Mouse (Mus musculus): ENCODE results near the gene Rph3a. TPM values are rescaled to one million over a fixed set of nuclear protein-coding genes. Genes with fewer than 3 reads are reported as not detected.
"Not testable (repeated sequence)": the region's sequence is repeated elsewhere in the genome, so short reads cannot be mapped to it uniquely, and the experiment has no call there.

The Rph3a gene
- polyA plus RNA-seq, 1 experiment from 2014 or later: 15.8 TPM

DNA sequence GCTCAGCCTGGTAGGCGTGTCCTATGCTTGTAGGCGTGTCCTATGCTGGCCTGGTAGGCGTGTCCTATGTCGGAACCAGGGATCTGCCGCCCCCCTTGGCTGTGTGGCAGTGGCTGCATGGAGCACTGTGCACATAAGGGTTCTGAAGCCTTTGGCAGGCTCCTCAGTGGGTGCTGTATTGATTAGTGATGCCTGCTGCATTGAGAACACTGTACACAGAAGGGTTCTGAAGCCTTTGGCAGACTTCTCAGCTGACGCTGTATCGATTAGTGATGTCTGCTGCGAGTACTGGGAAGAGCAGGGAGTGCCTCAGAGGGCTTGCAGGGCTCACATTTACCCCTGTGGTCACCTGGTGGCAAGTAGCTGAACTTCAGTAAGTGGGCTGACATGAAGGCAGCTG is 71.3 kb downstream of the Rph3a start:
- Histone ChIP-seq H3K9me3 (ENCODE audit: control insufficient read depth, low read length) (no peaks in the 10 kb centered on the region), H3K9ac (replicated peaks; ENCODE audit: low read length) (no peak overlapping the region), H3K27me3 (ENCODE audit: control insufficient read depth, insufficient read depth, low read length) (no peaks in the 10 kb centered on the region), H3K27ac (replicated peaks; ENCODE audit: low read depth, low read length) (no peak overlapping the region), H3K4me1 (ENCODE audit: control insufficient read depth, insufficient read depth, low read length) (no peaks in the 10 kb centered on the region), H3K36me3 (ENCODE audit: control insufficient read depth, insufficient read depth, low read length) (no peaks in the 10 kb centered on the region), H3K4me2 (ENCODE audit: low read length) (no peak overlapping the region), H3K4me3 (replicated peaks; ENCODE audit: low read depth, low read length) (no peak overlapping the region)
- ATAC-seq (ENCODE audit: low FRiP score, low TSS enrichment): no peak
- no peak for DNase-seq
- 55% methylated on average over 8 of the region's 8 CpGs for WGBS

GRCm38 (mm10) chr5:120937841-120938240 is 72.1 kb downstream of the Rph3a start:
- Histone ChIP-seq H3K4me3 (replicated peaks; ENCODE audit: low read depth, low read length) (no peak overlapping the region), H3K9ac (replicated peaks; ENCODE audit: low read length) (no peak overlapping the region), H3K27me3 (ENCODE audit: control insufficient read depth, insufficient read depth, low read length) (no peaks in the 10 kb centered on the region), H3K27ac (replicated peaks; ENCODE audit: low read depth, low read length) (no peak overlapping the region), H3K9me3 (ENCODE audit: control insufficient read depth, low read length) (no peaks in the 10 kb centered on the region), H3K4me2 (ENCODE audit: low read length) (no peak overlapping the region), H3K4me1 (ENCODE audit: control insufficient read depth, insufficient read depth, low read length) (no peaks in the 10 kb centered on the region), H3K36me3 (ENCODE audit: control insufficient read depth, insufficient read depth, low read length) (no peaks in the 10 kb centered on the region)
- DNase-seq: no peak
- WGBS: 78% methylated on average over 4 of the region's 4 CpGs
- ATAC-seq (ENCODE audit: low FRiP score, low TSS enrichment): no peak

DNA sequence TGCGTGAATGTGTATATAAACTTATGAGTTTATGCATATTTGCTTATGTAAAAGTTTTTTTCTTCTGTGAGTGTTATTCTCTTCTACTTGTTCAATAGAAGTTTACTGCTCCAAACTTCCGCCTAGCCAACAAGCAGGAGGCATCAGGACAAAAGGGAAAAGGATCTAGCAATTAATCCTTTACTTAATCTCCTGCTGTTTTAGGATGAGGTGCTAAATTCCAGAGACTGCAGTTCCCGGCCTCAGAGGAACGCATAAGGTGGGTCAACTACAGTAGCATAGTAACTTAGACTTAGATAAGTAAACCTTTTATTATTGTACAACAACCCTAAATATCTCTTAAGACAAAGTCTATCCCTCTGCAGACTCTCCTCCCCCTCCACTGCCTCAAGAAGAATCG is 75.9 kb downstream of the Rph3a start:
- DNase-seq (no peak), ATAC-seq (ENCODE audit: low FRiP score, low TSS enrichment) (no peak)
- no peak overlapping the region for H3K9ac ChIP-seq (replicated peaks; ENCODE audit: low read length)
- WGBS: 19% methylated on average over 5 of the region's 5 CpGs
- H3K4me1 ChIP-seq (ENCODE audit: control insufficient read depth, insufficient read depth, low read length): no peaks in the 10 kb centered on the region
- no peak overlapping the region for H3K4me2 ChIP-seq (ENCODE audit: low read length)
- H3K36me3 ChIP-seq (ENCODE audit: control insufficient read depth, insufficient read depth, low read length): no peaks in the 10 kb centered on the region
- no peaks in the 10 kb centered on the region for H3K9me3 ChIP-seq (ENCODE audit: control insufficient read depth, low read length)
- no peaks in the 10 kb centered on the region for H3K27me3 ChIP-seq (ENCODE audit: control insufficient read depth, insufficient read depth, low read length)
- H3K27ac ChIP-seq (replicated peaks; ENCODE audit: low read depth, low read length): no peak overlapping the region
- H3K4me3 ChIP-seq (replicated peaks; ENCODE audit: low read depth, low read length): no peak overlapping the region

DNA sequence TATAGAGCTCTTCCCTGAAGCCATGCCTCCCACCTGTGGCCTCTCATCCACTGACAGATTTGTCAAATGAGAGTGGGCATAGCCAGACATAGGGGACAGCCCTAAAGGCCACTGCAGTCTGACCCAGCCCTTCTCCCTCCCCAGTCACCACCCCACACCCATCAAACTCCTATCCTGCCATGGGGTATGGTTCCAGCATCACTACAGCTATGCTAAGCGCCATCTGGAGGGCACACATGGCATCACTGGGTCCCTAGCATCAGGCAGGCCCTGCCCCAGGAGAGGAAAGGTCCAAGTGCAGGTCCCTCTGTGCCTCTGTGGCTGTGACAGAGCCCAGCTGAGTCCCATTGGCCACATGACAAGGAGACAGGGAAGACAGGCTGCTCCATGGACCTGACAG is 82.9 kb downstream of the Rph3a start:
- Histone ChIP-seq H3K36me3 (ENCODE audit: control insufficient read depth, insufficient read depth, low read length) (no peaks in the 10 kb centered on the region), H3K4me2 (ENCODE audit: low read length) (no peak overlapping the region), H3K9me3 (ENCODE audit: control insufficient read depth, low read length) (no peaks in the 10 kb centered on the region), H3K9ac (replicated peaks; ENCODE audit: low read length) (no peak overlapping the region), H3K27me3 (ENCODE audit: control insufficient read depth, insufficient read depth, low read length) (no peaks in the 10 kb centered on the region), H3K27ac (replicated peaks; ENCODE audit: low read depth, low read length) (no peak overlapping the region), H3K4me3 (replicated peaks; ENCODE audit: low read depth, low read length) (no peak overlapping the region), H3K4me1 (ENCODE audit: control insufficient read depth, insufficient read depth, low read length) (no peaks in the 10 kb centered on the region)
- WGBS: 4% methylated on average over 1 of the region's 1 CpGs
- DNase-seq (peak; percentile 9), ATAC-seq (ENCODE audit: low FRiP score, low TSS enrichment) (no peak)

GRCm38 (mm10) chr5:120926311-120926710 is 83.6 kb downstream of the Rph3a start:
- DNase-seq; H3K36me3 ChIP-seq (ENCODE audit: control insufficient read depth, insufficient read depth, low read length); ATAC-seq (ENCODE audit: low FRiP score, low TSS enrichment); H3K9ac ChIP-seq (replicated peaks; ENCODE audit: low read length); H3K4me3 ChIP-seq (replicated peaks; ENCODE audit: low read depth, low read length); H3K27me3 ChIP-seq (ENCODE audit: control insufficient read depth, insufficient read depth, low read length); H3K4me2 ChIP-seq (ENCODE audit: low read length); H3K27ac ChIP-seq (replicated peaks; ENCODE audit: low read depth, low read length); H3K9me3 ChIP-seq (ENCODE audit: control insufficient read depth, low read length); H3K4me1 ChIP-seq (ENCODE audit: control insufficient read depth, insufficient read depth, low read length): not testable (repeated sequence)
- 84% methylated on average over 2 of the region's 2 CpGs for WGBS

DNA sequence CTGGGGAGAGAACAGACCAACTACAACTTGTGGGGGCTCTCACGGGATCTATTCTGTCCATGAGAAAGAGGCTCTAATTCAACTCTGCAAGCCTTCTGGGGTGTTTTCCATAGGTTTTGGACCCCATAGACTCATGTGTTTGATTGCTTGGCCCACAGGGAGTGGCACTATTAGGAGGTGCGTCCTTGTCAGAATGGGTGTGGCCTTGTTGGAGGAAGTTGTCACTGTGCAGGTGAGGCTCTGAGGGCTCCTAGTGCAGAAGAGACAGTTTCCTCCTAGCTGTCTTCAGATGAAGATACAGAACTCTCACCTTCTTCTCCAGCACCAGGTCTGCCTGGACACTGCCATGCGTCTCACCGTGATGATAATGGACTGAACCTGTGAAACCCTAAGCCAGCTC is 85.4 kb downstream of the Rph3a start:
- 92% methylated on average over 4 of the region's 4 CpGs for WGBS
- H3K9ac ChIP-seq (replicated peaks; ENCODE audit: low read length); H3K4me2 ChIP-seq (ENCODE audit: low read length); H3K27me3 ChIP-seq (ENCODE audit: control insufficient read depth, insufficient read depth, low read length); H3K4me1 ChIP-seq (ENCODE audit: control insufficient read depth, insufficient read depth, low read length); DNase-seq; H3K27ac ChIP-seq (replicated peaks; ENCODE audit: low read depth, low read length); ATAC-seq (ENCODE audit: low FRiP score, low TSS enrichment); H3K36me3 ChIP-seq (ENCODE audit: control insufficient read depth, insufficient read depth, low read length); H3K9me3 ChIP-seq (ENCODE audit: control insufficient read depth, low read length); H3K4me3 ChIP-seq (replicated peaks; ENCODE audit: low read depth, low read length): not testable (repeated sequence)

- no peak for DNase-seq
- Histone ChIP-seq H3K4me2 (ENCODE audit: low read length) (no peak overlapping the region), H3K4me3 (replicated peaks; ENCODE audit: low read depth, low read length) (no peak overlapping the region), H3K36me3 (ENCODE audit: control insufficient read depth, insufficient read depth, low read length) (no peaks in the 10 kb centered on the region), H3K4me1 (ENCODE audit: control insufficient read depth, insufficient read depth, low read length) (no peaks in the 10 kb centered on the region), H3K9ac (replicated peaks; ENCODE audit: low read length) (no peak overlapping the region), H3K27ac (replicated peaks; ENCODE audit: low read depth, low read length) (no peak overlapping the region), H3K27me3 (ENCODE audit: control insufficient read depth, insufficient read depth, low read length) (no peaks in the 10 kb centered on the region), H3K9me3 (ENCODE audit: control insufficient read depth, low read length) (no peaks in the 10 kb centered on the region)
- no peak for ATAC-seq (ENCODE audit: low FRiP score, low TSS enrichment)
- 84% methylated on average over 4 of the region's 4 CpGs for WGBS
Observed at GRCm38 (mm10) chr5:120923969-120924368, 85.9 kb downstream of the Rph3a start.

DNA sequence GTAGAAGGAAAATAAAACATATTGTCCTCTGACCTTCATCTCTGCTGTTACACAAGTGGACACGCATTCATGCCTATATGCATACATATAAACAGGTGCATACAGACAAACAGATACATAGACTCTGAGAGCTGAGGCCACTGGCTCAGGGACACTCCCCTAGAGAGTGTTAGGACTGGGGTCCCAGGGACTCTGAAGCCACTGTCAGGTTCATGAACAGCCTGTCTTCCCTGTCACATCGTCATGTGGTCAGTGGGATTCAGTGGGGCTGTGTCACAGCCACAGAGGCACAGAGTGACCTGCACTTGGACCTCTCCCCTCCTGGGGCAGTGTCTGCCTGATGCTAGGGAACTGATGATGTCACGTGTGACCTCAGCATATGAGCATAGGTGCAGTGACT is 89.6 kb downstream of the Rph3a start:
- Histone ChIP-seq H3K9me3 (ENCODE audit: control insufficient read depth, low read length) (no peaks in the 10 kb centered on the region), H3K4me3 (replicated peaks; ENCODE audit: low read depth, low read length) (no peak overlapping the region), H3K9ac (replicated peaks; ENCODE audit: low read length) (no peak overlapping the region), H3K4me1 (ENCODE audit: control insufficient read depth, insufficient read depth, low read length) (no peaks in the 10 kb centered on the region), H3K27ac (replicated peaks; ENCODE audit: low read depth, low read length) (no peak overlapping the region), H3K36me3 (ENCODE audit: control insufficient read depth, insufficient read depth, low read length) (no peaks in the 10 kb centered on the region), H3K27me3 (ENCODE audit: control insufficient read depth, insufficient read depth, low read length) (no peaks in the 10 kb centered on the region), H3K4me2 (ENCODE audit: low read length) (no peak overlapping the region)
- no peak for DNase-seq
- 86% methylated on average over 3 of the region's 3 CpGs for WGBS
- ATAC-seq (ENCODE audit: low FRiP score, low TSS enrichment): no peak

- not testable (repeated sequence) for H3K9me3 ChIP-seq (ENCODE audit: control insufficient read depth, low read length); H3K36me3 ChIP-seq (ENCODE audit: control insufficient read depth, insufficient read depth, low read length); H3K4me2 ChIP-seq (ENCODE audit: low read length); H3K27ac ChIP-seq (replicated peaks; ENCODE audit: low read depth, low read length); H3K27me3 ChIP-seq (ENCODE audit: control insufficient read depth, insufficient read depth, low read length); H3K4me1 ChIP-seq (ENCODE audit: control insufficient read depth, insufficient read depth, low read length); ATAC-seq (ENCODE audit: low FRiP score, low TSS enrichment); DNase-seq; H3K9ac ChIP-seq (replicated peaks; ENCODE audit: low read length); H3K4me3 ChIP-seq (replicated peaks; ENCODE audit: low read depth, low read length)
- WGBS: 75% methylated on average over 2 of the region's 2 CpGs
Observed at GRCm38 (mm10) chr5:120919156-120919935, 90.5 kb downstream of the Rph3a start.
